Mouse (Mus musculus): ENCODE measurements at regions not wholly inside any gene's neighbourhood (a gene's known extent, or its start where the extent isn't known, plus 50 kb on each side); places are given as distances from the start of the nearest gene placed in this dataset.

DNA sequence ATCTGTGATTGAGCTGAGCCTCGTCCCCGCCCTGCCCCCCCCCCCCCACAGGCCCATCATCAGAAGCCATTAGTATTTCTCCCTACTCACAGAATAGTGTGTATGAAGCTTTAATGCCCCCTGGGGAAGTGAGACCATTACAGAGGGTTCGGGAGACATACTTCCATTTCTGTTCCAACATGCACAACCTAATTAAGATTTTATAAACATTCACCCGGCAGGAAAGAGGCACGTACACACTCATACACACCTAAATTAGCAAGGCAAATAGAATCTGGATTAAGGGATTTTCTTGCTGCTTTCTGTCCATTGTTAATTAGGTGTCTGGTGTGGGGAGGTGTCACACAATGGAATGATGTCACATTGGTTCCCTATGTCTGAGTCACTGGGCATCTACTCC lies 202.8 kb upstream of the Rpl38 start:
- no peak for TF ChIP-seq GATA1 (IDR thresholded peaks at IDR 0.05; ENCODE audit: borderline replicate concordance, low read length)
- TF ChIP-seq FLI1 (IDR thresholded peaks at IDR 0.05; ENCODE audit: low read length) = no peak
